Mouse (Mus musculus): ENCODE measurements around the gene Olfr1367. TPM values are rescaled to one million over a fixed set of nuclear protein-coding genes. Genes with fewer than 3 reads are reported as not detected.

Olfr1367 gene
- polyA plus RNA-seq, 1 experiment from 2014 or later = not detected

Small RNA genes within 50 kb of the gene (microRNA-seq; reads per million reads assigned to microRNA genes)
- 0.70 reads per million for gene Mir6942

Other genes with a start within 250 kb of the Olfr1367 start
- 0.06 and 0.07 TPM in 2 replicates for gene Olfr1369-ps1, start 235.4 kb upstream of the Olfr1367 start, polyA plus RNA-seq (2016; fragmentation: Nextera tagmentation; extraction: Ambion mirVana)
- not detected in 2 replicates for gene Olfr263, start 217.3 kb upstream of the Olfr1367 start, polyA plus RNA-seq (2016; fragmentation: Nextera tagmentation; extraction: Ambion mirVana)
- gene Olfr1368, start 201.0 kb upstream of the Olfr1367 start, polyA plus RNA-seq (2016; fragmentation: Nextera tagmentation; extraction: Ambion mirVana) = not detected in 2 replicates
- 132 and 140 TPM in 2 replicates for gene Trim27, start 167.5 kb upstream of the Olfr1367 start, polyA plus RNA-seq (2016; fragmentation: Nextera tagmentation; extraction: Ambion mirVana)
- not detected in 2 replicates for gene Gpx5, start 54.2 kb upstream of the Olfr1367 start, polyA plus RNA-seq (2016; fragmentation: Nextera tagmentation; extraction: Ambion mirVana)
- gene Gpx6, start 34.8 kb upstream of the Olfr1367 start, polyA plus RNA-seq (2016; fragmentation: Nextera tagmentation; extraction: Ambion mirVana) = not detected in 2 replicates
- 20.3 and 20.7 TPM in 2 replicates for gene Zscan12, start 15.9 kb downstream of the Olfr1367 start, polyA plus RNA-seq (2016; fragmentation: Nextera tagmentation; extraction: Ambion mirVana)
- 99.0 and 100 TPM in 2 replicates for gene Zkscan3, start 55.8 kb downstream of the Olfr1367 start, polyA plus RNA-seq (2016; fragmentation: Nextera tagmentation; extraction: Ambion mirVana)
- gene Pgbd1, start 94.1 kb downstream of the Olfr1367 start, polyA plus RNA-seq (2016; fragmentation: Nextera tagmentation; extraction: Ambion mirVana) = 5.1 and 6.8 TPM in 2 replicates
- 24.4 and 24.6 TPM in 2 replicates for gene Zscan26, start 106.8 kb downstream of the Olfr1367 start, polyA plus RNA-seq (2016; fragmentation: Nextera tagmentation; extraction: Ambion mirVana)
- 2.5 and 2.9 TPM in 2 replicates for gene Nkapl, start 121.6 kb downstream of the Olfr1367 start, polyA plus RNA-seq (2016; fragmentation: Nextera tagmentation; extraction: Ambion mirVana)
- 6.8 and 7.4 TPM in 2 replicates for gene Zkscan4, start 132.0 kb downstream of the Olfr1367 start, polyA plus RNA-seq (2016; fragmentation: Nextera tagmentation; extraction: Ambion mirVana)
- gene Gm10065, start 132.5 kb downstream of the Olfr1367 start, polyA plus RNA-seq (2016; fragmentation: Nextera tagmentation; extraction: Ambion mirVana) = not detected in 2 replicates
- 0.30 and 0.47 TPM in 2 replicates for gene AK157302, start 148.3 kb downstream of the Olfr1367 start, polyA plus RNA-seq (2016; fragmentation: Nextera tagmentation; extraction: Ambion mirVana)
- 3.2 and 4.4 TPM in 2 replicates for gene Gm11273, start 154.5 kb downstream of the Olfr1367 start, polyA plus RNA-seq (2016; fragmentation: Nextera tagmentation; extraction: Ambion mirVana)
- gene Zkscan8, start 184.2 kb downstream of the Olfr1367 start, polyA plus RNA-seq (2016; fragmentation: Nextera tagmentation; extraction: Ambion mirVana) = 8.9 and 9.2 TPM in 2 replicates
- 0.21 and 0.22 TPM in 2 replicates for gene Olfr1366, start 195.9 kb downstream of the Olfr1367 start, polyA plus RNA-seq (2016; fragmentation: Nextera tagmentation; extraction: Ambion mirVana)
- not detected in 2 replicates for gene Olfr1535, start 213.0 kb downstream of the Olfr1367 start, polyA plus RNA-seq (2016; fragmentation: Nextera tagmentation; extraction: Ambion mirVana)
- not detected in 2 replicates for gene Olfr1364, start 234.8 kb downstream of the Olfr1367 start, polyA plus RNA-seq (2016; fragmentation: Nextera tagmentation; extraction: Ambion mirVana)

All from midbrain, embryonic 12.5 days (tissue).